Mouse (Mus musculus): ENCODE measurements around the gene Tbxa2r. TPM values are rescaled to one million over a fixed set of nuclear protein-coding genes. Genes with fewer than 3 reads are reported as not detected.

Gene Tbxa2r
- total RNA-seq, 1 experiment from 2014 or later: 4.2 TPM

DNA sequence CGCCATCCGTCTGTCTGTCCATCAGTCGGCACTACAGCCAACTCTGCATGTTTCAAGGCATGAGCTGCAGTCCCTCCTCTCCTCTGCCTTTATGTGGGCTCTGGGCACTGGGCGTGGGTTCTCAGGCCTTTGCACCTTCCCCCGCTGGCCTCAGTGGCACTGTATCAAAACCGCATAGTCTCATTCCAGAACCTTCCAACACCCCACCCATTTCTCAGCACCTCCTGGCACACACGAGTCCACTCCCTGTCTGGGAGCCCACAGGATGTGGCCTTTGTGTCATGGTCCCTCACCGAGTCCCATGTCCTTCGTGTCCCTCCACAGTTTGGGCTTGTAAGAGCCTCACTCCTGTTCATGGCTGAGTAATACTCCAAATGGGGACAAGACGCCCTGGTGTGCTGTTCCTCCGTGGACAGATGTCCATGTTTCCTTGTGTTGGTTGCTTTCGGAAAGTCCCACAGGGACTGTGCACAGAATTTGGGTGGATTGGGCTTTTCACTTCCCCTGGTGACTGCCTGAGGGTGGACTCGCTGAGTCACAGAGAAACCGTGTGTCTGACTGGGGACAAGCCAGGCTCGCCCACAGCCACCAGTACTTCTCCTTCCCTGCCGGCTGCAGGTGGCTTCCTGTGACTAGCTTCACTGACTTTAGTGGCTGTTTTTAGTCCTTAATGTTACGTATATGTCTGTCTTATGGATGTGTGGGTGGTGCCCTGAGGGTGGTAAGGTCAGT is 30.0 kb upstream of the Tbxa2r start:
- ATAC-seq (replicated peaks; ENCODE audit: low read depth, poor library complexity, severe bottlenecking): peak; percentile 53

DNA sequence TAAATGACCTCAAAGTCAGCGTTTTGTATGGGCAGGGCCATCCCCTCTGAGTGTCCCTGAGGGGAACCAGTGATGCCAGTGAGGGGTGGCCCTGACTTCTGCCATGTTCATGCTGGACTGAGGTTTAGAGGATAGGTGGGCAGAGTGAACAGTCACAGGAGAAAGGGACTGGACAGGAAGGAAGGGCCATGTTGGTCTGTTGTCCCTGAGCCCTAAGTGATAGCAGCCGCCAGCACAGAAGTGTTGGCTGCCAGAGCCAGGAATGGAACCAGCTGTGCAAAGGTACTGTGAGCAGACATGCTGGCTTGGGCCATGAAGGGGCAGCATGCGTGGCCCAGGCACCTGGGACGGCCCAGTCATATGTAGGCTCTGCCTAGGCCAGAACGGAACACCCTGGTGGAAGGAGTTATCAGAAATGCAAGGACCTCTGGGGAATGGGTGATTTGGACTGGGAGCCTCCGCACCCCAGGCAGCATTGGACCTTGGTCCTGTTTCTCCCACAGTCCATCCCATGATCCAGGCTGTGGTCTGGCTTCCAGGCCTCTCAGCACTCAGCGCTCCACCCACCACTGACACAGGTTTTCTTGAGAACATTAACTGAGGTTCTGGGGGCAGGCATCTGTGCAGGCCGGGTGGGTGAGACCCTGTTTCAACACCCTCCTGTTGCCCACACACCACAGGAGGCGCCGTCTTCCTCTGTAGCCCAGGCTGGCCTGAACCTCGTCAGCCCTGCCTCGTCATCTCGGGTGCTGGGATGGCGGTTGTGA is 28.8 kb upstream of the Tbxa2r start:
- ATAC-seq (replicated peaks; ENCODE audit: low read depth, poor library complexity, severe bottlenecking): no peak

DNA sequence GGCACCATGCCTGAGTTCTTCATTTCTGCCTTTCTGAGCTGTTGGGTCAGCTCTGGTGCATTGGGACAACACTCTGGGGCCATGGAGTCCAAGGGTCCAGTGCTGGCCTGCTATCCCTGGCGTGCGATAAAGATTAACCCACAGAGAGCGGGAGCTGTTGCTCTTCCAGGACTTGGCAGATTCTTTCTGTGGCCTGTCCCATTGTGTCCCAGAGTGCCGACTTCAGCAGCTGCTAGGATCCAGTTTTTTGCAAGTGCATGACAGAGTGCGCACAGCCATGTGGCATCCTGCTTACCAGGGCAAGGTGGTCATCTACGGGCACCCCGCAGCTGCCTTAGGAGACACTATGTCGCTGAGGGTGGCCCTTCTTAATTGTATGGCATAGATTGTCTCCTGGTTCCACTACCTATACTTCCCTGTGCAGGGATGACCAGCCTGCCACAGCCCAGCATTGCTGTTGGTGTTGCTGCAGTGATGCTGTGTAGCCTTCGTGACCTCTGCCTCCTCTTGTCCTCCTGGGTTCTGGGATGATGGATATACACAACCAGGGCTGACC is 28.1 kb upstream of the Tbxa2r start:
- ATAC-seq (replicated peaks; ENCODE audit: low read depth, poor library complexity, severe bottlenecking): no peak

DNA sequence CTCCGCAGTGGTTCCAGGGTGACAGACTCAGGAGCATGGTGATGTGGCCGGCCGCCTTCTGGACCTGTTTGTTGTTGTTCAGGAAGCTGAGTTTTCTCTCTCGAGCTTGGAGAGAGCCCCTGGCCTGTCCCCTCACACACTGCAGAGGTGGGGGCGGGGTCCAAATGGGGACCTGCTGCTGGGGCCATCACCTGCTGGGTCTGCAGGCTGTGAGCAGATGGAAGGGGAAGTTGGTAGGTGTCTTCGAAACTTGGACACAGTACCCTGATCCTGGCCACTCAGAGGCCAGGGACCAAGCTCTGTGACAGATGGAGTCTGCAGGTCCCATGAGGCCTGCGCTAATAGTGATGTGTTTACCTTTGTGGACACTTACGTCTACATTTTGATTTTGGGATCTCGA is 27.2 kb upstream of the Tbxa2r start:
- ATAC-seq (replicated peaks; ENCODE audit: low read depth, poor library complexity, severe bottlenecking): no peak

DNA sequence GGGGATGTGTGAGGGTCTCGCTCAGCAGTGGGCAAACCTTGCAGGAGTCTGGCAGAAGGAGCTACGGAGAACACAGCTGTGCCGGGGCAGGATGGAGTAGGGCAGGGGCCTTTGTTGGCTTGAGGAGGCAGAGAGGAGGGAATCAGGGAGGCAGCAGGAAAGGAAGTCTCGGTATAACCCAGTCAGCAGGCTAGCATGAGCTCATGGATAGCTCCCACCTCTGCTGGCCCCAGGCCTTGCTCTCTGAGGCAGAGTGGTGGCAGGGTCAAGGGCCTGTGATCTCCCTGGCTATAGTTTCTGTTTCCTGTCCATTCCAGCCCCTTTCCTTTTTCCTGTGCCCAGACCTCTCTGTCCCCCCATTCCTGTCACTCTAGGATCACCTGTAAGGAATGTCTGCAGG is 26.2 kb upstream of the Tbxa2r start:
- no peak for ATAC-seq (replicated peaks; ENCODE audit: low read depth, poor library complexity, severe bottlenecking)

DNA sequence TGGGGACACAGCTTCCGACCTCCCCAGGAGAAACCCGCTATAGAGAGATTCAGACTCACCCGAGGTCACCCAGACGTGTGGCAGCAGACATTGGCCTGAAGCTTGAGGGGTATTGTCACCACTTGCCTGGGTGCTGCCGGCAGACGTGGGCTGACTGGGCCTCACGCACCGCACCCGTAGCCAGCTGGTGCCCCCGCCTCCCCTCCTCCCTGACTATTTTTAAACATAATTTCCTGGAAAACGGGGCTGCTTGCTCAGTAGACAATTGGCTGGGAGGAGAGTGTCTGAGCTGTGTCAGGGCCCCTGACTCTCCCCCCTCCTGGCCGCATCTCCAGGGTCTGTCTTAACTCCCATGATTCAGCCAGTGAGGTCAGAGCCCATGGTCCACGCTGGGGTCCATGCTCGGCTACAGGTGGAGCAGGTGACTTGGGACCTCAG is 25.7 kb upstream of the Tbxa2r start:
- ATAC-seq (replicated peaks; ENCODE audit: low read depth, poor library complexity, severe bottlenecking): no peak

DNA sequence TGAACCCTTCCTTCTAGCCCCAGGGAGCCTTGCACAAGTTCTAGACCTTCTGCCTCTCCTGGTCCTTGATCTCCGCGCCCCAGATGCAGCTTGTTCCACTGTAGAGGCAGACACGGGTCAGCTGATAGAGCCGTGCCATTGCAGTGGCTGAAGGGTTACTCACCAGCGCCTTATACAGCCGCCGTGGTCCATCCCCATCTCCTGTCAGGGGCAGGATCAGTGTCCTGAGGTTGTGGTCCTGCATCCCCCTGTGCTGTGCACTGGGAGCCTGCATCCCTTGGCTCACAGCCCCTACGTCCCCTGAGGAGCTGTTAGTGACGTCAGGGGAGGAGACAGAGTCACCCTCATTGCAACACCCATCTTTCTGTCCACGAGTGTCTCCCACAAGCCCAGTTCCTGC is 25.3 kb upstream of the Tbxa2r start:
- ATAC-seq (replicated peaks; ENCODE audit: low read depth, poor library complexity, severe bottlenecking): peak; percentile 7

DNA sequence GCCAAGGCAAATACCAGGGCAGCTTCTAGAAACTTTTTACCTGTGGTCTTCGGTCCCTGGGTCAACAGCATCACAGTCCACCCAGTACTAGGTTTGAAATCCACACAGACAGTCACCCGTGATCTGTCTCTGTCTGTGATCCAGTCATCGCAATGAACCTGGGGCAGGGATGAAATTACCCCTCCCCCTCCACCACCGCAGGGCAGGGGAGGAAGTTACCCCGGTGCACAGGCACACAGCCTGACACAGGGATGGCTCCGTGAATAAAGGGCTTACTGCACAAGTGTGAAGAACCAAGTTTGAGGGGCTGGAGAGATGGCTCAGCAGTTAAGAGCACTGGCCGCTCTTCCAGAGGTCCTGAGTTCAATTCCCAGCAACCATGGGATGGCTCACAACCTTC is 24.8 kb upstream of the Tbxa2r start:
- ATAC-seq (replicated peaks; ENCODE audit: low read depth, poor library complexity, severe bottlenecking): 0 out of 2 replicates have a peak, but pooled peaks have one; percentile 21

DNA sequence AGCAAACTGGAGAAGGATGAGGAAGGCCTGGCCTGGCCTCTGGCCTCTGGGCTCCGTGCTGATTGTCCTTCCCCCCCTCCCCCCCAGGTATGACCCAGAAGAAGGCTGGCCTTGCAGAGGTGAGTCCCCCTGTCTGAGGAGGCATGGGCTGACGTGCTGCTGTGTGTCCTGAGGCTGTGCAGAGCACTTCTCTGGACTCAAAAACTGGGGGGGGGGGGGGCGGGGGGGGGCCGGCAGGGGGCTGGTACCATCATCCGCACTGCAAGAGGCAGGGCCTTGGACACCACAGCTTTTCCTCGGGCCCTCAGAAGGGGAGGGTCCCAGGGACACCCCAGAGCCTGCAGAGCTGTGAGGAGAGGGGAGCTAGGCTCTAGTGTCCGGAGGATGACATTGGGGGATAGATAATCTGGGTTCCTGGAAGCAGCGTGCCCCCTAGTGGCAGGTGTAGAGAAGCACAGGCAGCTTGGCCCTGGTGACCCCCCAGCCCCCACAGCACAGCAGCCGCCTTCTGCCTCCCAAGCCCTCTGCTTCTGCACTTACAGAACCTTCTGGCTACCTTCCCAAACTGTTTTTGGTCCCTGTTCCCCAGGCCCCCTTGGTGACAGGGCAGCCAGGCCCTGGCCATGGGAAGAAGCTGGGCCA is 23.8 kb upstream of the Tbxa2r start:
- peak; percentile 79 for ATAC-seq (replicated peaks; ENCODE audit: low read depth, poor library complexity, severe bottlenecking)

DNA sequence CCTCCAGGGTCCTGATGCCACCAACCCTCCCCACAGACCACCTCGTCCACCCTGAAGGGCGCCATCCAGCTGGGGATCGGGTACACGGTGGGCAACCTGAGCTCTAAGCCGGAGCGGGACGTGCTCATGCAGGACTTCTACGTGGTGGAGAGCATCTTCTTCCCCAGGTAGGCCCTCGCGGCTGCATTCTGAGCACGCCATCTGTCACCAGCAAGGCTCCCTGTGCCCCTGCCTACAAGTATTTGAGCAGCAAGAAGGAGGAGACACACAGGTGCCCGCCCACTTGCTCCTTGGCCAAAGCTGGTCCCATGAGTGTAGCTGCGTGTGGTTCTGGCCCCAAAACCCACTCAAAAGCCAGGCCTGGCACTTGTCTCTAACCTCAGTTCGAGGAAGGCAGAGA is 22.9 kb upstream of the Tbxa2r start:
- no peak for ATAC-seq (replicated peaks; ENCODE audit: low read depth, poor library complexity, severe bottlenecking)

DNA sequence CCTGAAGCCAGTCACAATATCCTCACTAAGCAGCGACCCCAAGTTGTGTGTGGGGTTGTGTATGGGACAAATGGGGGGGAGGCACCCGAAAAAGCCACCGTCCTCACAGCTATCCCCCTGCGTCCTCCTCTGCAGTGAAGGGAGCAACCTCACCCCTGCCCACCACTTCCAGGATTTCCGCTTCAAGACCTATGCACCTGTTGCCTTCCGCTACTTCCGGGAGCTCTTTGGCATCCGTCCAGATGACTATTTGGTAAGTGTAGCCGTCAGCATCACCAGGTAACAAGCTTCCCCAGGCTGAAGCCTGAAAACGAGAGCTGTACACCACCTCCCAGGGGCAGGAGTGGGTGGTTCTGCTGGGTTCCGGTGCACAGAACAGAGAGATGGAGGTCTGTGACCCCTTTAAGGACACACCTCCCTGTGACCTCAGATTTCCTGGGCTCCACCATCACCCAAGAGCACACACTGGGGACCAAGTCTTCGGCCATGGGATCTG is 22.3 kb upstream of the Tbxa2r start:
- no peak for ATAC-seq (replicated peaks; ENCODE audit: low read depth, poor library complexity, severe bottlenecking)

DNA sequence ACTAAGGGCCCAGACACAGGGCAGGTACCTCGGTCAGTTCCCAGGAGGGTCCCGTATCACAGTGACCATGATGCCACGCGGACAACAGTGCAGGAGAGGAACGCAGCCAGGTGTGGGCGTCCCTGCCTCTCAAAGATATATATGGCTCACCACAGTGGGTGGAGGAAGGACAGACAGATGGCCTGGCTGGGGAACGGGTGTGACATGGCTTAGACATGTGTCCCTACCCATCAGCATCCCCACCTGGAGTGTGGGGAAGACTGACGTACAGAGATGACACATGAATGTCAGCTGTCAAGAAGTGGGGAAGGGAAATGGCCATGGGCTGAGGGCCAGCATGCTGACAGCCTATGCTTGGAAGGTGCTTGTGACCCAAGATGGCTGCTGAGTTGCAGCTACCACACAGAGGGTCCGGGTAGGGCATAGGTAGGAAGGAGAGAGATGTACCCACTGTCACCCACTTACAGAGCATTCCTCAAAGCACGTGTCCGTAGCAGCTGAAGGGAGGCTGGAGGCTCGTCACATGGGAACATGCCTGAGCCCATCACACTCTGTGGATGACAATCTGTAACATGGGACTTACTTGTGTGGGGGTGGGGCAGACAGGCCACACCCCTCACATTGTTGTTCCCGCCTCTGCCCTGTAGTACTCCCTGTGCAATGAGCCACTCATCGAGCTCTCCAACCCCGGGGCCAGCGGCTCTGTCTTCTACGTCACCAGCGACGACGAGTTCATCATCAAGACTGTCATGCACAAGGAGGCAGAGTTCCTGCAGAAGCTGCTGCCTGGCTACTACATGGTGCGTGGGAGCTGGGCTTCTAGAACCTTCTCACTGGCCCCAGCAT is 21.5 kb upstream of the Tbxa2r start:
- ATAC-seq (replicated peaks; ENCODE audit: low read depth, poor library complexity, severe bottlenecking): no peak

DNA sequence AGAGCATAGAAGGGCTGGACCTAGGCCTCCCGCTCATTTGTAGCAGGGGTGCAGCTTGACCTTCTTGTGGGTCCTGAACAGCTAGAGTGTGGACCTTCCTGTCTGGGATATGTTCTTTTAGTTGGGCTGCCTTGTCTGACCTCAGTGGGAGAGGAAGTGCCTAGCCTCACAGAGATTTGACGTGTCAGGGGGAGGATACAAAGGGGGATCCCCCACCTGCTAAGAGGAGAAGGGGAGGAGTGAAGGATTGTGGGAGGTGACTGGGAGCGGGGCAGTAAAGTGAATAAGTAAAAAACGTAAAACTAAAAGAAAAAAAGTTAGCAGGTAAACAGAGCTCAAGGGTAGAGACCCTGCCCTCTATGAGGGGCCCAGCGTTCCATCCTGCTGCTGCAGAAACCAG is 19.0 kb upstream of the Tbxa2r start:
- ATAC-seq (replicated peaks; ENCODE audit: low read depth, poor library complexity, severe bottlenecking): no peak

DNA sequence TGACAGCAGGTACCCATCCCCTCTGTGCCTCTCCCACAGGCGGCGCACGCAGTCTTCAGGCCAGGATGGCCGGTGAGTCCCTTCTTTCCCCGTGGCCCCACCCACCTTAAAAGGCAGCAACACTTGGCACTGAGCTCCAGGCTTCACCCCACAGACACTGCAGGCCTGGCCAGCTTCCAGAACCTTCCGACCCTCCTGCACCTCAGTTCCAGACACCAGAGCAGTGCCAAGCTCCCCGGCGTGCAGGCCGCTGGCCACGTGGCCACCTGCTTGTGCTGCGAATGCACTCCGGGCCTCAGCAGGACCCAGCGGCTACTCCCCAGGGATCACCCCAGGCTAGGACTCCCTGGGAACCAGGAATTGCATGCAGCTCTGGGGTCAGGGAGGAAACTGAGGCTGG is 14.9 kb upstream of the Tbxa2r start:
- no peak for ATAC-seq (replicated peaks; ENCODE audit: low read depth, poor library complexity, severe bottlenecking)

DNA sequence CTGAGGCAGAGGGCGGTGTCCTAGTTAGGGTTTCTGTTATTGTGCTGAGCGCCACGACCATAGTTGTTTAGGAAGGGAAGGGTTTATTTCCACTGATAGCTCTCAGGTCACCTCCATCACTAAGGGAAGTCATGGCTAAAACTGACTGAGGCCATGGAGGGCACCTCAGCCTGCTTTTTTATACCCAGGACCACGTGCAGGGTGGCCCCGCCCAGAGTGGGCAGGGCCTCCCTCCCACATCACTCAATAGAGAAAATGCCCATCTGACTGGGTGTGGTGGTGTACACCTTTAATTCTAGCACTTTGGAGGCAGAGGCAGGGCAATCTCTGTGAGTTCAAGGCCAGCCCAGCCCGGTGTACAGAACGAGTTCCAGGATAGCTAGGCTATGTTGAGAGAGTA is 14.3 kb upstream of the Tbxa2r start:
- ATAC-seq (replicated peaks; ENCODE audit: low read depth, poor library complexity, severe bottlenecking): no peak

DNA sequence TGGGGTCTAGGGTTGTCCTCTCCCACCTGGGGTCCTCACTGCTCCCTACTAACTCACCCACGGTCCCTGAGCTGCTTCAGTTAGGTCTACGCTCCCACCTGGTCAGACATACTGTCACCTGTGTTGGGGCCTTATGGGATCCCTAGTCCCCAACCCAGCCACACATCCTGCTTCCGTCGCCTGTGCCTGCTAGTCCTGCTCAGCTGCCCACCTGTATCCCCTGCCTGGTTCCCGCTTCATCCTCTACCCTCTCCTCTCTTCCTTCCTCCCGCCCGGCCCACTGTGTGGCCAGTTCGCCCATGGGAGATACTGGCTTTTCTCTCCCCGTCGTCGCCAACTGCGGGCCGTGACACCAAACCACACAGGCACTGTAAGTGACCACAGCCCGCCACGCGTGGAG is 12.9 kb upstream of the Tbxa2r start:
- no peak for ATAC-seq (replicated peaks; ENCODE audit: low read depth, poor library complexity, severe bottlenecking)

DNA sequence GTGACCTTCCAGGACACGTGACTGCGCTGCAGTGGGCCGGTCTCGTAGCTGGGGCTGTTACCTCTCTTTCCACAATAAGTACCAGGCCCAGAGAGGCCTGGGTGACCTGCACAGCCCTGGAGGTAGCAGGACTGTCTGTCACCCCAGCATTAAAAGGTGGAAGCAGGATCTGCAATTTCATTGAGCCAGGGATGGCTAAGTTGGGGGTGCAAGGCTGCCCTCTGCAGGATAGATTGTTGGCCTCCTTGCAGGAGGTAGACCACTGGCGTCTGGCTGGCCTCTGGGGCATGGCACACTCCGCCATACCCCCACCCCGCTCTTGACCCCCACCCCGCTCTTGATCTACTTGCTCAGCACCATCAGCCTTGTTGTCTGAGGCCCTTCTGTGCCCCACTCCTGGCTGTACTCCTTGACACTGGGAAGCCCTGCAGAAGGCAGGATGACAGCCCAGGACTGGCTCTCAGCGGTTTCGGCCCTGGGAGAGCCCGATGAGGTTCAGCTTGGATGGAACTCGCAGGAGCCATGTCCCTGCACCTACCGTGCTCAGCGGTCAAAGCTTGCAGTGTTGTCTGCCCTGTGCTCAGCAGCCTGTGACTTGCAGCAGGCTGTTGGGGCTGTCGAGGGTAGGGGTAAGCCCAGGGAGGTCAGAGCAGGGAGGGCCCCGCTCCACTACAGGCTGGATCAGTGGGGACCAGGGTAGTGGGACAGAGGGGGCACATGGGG is 12.0 kb upstream of the Tbxa2r start:
- ATAC-seq (replicated peaks; ENCODE audit: low read depth, poor library complexity, severe bottlenecking): no peak

DNA sequence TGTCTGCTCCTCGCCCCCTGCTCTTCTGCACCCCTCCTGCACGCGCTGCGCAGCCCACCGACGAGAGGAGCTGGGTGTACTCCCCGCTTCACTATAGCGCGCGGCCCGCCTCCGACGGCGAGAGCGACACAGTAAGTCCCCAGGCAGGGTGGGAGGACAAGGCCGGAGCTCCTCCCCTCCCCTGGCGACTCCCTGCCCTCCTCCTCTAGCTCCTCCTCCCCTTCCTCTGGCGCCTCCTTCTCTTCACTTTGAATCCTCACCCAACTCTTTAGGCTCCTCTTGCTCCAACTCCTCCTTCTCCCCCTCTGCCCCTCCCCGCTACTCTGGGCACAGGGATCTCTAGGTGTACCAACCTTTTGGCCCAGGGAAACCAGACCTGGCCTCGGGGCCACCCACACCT is 11.3 kb upstream of the Tbxa2r start:
- no peak; the same call in 1 of the 2 replicates for ATAC-seq (replicated peaks; ENCODE audit: low read depth, poor library complexity, severe bottlenecking)
